ENCODE assay signal across 33 mouse cellular contexts in the genomic region with DNA sequence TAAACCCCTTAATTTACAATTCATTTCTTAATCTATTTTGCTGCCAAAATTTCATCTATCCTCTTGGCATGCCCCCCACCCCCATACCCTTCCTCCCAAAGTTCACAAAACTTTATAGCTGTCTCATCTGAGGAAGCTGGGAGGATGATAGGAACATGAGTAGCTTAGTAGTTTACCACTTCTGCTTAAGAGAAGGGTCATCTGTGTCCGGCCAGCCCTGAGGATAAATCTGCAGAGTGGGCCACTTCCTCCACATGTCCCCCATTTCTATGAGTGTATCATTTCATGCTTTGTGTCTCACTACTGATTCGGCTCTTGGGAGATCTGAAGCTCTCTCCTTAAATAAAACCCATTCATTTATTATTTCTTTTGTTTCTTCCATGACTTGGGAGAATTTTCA.
"Had no signal": no experiment of that assay in that cellular context is flagged by ENCODE, and none has a peak within 500 bp of the region (broad histone marks: within the 10 kb centered on the region; RNA-seq: fewer than 3 reads in every experiment).

No protein-coding gene starts in this region.

- H3K9ac ChIP-seq: heart, embryonic 12.5 days; heart, embryonic 13.5 days; heart, embryonic 15.5 days; hindbrain, embryonic 12.5 days; hindbrain, embryonic 13.5 days; hindbrain, embryonic 14.5 days; hindbrain, embryonic 15.5 days; intestine, embryonic 15.5 days; kidney, embryonic 15.5 days had no signal

- H3K4me3 ChIP-seq: heart, embryonic 12.5 days; heart, embryonic 13.5 days; heart, embryonic 15.5 days; hindbrain, embryonic 10.5 days; hindbrain, embryonic 12.5 days; hindbrain, embryonic 13.5 days; hindbrain, embryonic 15.5 days; intestine, embryonic 15.5 days; kidney, embryonic 15.5 days; layer of hippocampus, adult 2 months; left cerebral cortex, adult 2 months had no signal

- H3K4me1 ChIP-seq: hindbrain, embryonic 10.5 days; hindbrain, embryonic 15.5 days; intestine, embryonic 15.5 days had no signal

- H3K9me3 ChIP-seq: heart, embryonic 12.5 days; heart, embryonic 13.5 days; heart, embryonic 15.5 days; hindbrain, embryonic 10.5 days; hindbrain, embryonic 12.5 days; hindbrain, embryonic 13.5 days; hindbrain, embryonic 15.5 days; intestine, embryonic 15.5 days; kidney, embryonic 15.5 days had no signal

- ATAC-seq: hindbrain, embryonic 16.5 days; hindbrain, postnatal 0 days; inflammation-experienced regulatory T-cells, adult 6 months; intestine, embryonic 15.5 days; intestine, embryonic 16.5 days; intestine, postnatal 0 days had no signal

- H3K4me2 ChIP-seq: heart, embryonic 11.5 days; heart, embryonic 12.5 days; heart, embryonic 13.5 days; heart, embryonic 15.5 days; hindbrain, embryonic 12.5 days; hindbrain, embryonic 13.5 days; hindbrain, embryonic 14.5 days; hindbrain, embryonic 15.5 days; intestine, embryonic 15.5 days; kidney, embryonic 15.5 days had no signal

- H3K27ac ChIP-seq: heart, embryonic 13.5 days; heart, embryonic 15.5 days; hindbrain, embryonic 10.5 days; hindbrain, embryonic 12.5 days; hindbrain, embryonic 13.5 days; hindbrain, embryonic 14.5 days; hindbrain, embryonic 15.5 days; hindbrain, postnatal 0 days; intestine, embryonic 15.5 days; kidney, embryonic 15.5 days; kidney, postnatal 0 days; layer of hippocampus, adult 2 months; left cerebral cortex, adult 2 months had no signal

- DNase-seq: heart, postnatal 14 days; heart, postnatal 36 days; heart, postnatal 4 days; kidney, adult 11 months; kidney, adult 18-20 months; kidney, adult 2 months; kidney, adult 8-10 months; kidney, adult 9 months; kidney, postnatal 10 days; kidney, postnatal 25 days; kidney, postnatal 36 days; kidney, postnatal 4 days; layer of hippocampus, adult 9-11 months; layer of hippocampus, postnatal 36 days had no signal

- H3K36me3 ChIP-seq: heart, embryonic 12.5 days; heart, embryonic 15.5 days; hindbrain, embryonic 10.5 days; hindbrain, embryonic 12.5 days; hindbrain, embryonic 13.5 days; hindbrain, embryonic 15.5 days; intestine, embryonic 15.5 days; kidney, embryonic 15.5 days had no signal

- H3K27me3 ChIP-seq: heart, embryonic 12.5 days; heart, embryonic 13.5 days; heart, embryonic 15.5 days; hindbrain, embryonic 12.5 days; hindbrain, embryonic 13.5 days; hindbrain, embryonic 15.5 days; intestine, embryonic 15.5 days; kidney, embryonic 15.5 days had no signal
